Mouse (Mus musculus) thymus, postnatal 14 days (tissue): ENCODE results near the gene Cacnb4.

Experiments used
- DNase-seq: peaks from one replicate; pipeline ENCODE4 v3.0.0; 2021

Gene Cacnb4

GRCm38 (mm10) chr2:52461206-52461967 is 215.2 kb downstream of the Cacnb4 start:
- no peak for DNase-seq

GRCm38 (mm10) chr2:52455606-52456479 is 220.8 kb downstream of the Cacnb4 start:
- DNase-seq: no peak

- DNase-seq: no peak
These were observed 226.8 kb downstream of the Cacnb4 start for GRCm38 (mm10) chr2:52449818-52450217.

GRCm38 (mm10) chr2:52448916-52449315 is 227.7 kb downstream of the Cacnb4 start:
- DNase-seq: no peak

GRCm38 (mm10) chr2:52446648-52447047 is 230.0 kb downstream of the Cacnb4 start:
- no peak for DNase-seq

GRCm38 (mm10) chr2:52442125-52442524 is 234.5 kb downstream of the Cacnb4 start:
- no peak for DNase-seq

GRCm38 (mm10) chr2:52440420-52441015 is 236.1 kb downstream of the Cacnb4 start:
- no peak for DNase-seq

GRCm38 (mm10) chr2:52438437-52438836 is 238.2 kb downstream of the Cacnb4 start:
- no peak for DNase-seq

GRCm38 (mm10) chr2:52438013-52438412 is 238.6 kb downstream of the Cacnb4 start:
- DNase-seq: no peak

GRCm38 (mm10) chr2:52435919-52436632 is 240.6 kb downstream of the Cacnb4 start:
- DNase-seq: no peak

GRCm38 (mm10) chr2:52433365-52433764 is 243.3 kb downstream of the Cacnb4 start:
- DNase-seq: no peak

- DNase-seq: no peak
These were observed 249.2 kb downstream of the Cacnb4 start for GRCm38 (mm10) chr2:52427383-52427782.

GRCm38 (mm10) chr2:52426041-52426440 is 250.6 kb downstream of the Cacnb4 start:
- no peak for DNase-seq

- no peak for DNase-seq
These were observed 251.2 kb downstream of the Cacnb4 start for GRCm38 (mm10) chr2:52425523-52425795.

GRCm38 (mm10) chr2:52424747-52425522 is 251.7 kb downstream of the Cacnb4 start, which contains the start of gene Arl5a:
Gene Arl5a (minus strand): TSS chr2:52424901.
- peak; percentile 97 for DNase-seq

GRCm38 (mm10) chr2:52424248-52424728 is 252.3 kb downstream of the Cacnb4 start:
- DNase-seq: no peak

GRCm38 (mm10) chr2:52423611-52424247 is 252.9 kb downstream of the Cacnb4 start:
- peak; percentile 14 for DNase-seq

- no peak for DNase-seq
These were observed 253.6 kb downstream of the Cacnb4 start for GRCm38 (mm10) chr2:52422871-52423610.

GRCm38 (mm10) chr2:52421197-52421596 is 255.4 kb downstream of the Cacnb4 start:
- peak; percentile 21 for DNase-seq

- DNase-seq: no peak
These were observed 256.5 kb downstream of the Cacnb4 start for GRCm38 (mm10) chr2:52420001-52420710.
